Mouse (Mus musculus) retina, embryonic 14.5 days (tissue): ENCODE results near the gene Olfr1134.
"Not testable (repeated sequence)": the region's sequence is repeated elsewhere in the genome, so short reads cannot be mapped to it uniquely, and the experiment has no call there.

Source experiments
- DNase-seq: peaks from one replicate; pipeline ENCODE4 v3.0.0-alpha.2; 2015; ENCODE audit warnings: low spot score

Olfr1134 gene

GRCm38 (mm10) chr2:87658360-87658759 is at the start of gene Olfr1134:
Gene Olfr1134 (minus strand): TSS chr2:87658460.
- DNase-seq, result no peak

- no peak for DNase-seq
These were observed 35.6 kb upstream of the Olfr1134 start, which contains the start of gene Olfr1136 for GRCm38 (mm10) chr2:87693847-87694246. Gene Olfr1136 (minus strand): TSS chr2:87693947.

GRCm38 (mm10) chr2:87673564-87673963 is 15.3 kb upstream of the Olfr1134 start, which contains the start of gene Olfr1135:
Gene Olfr1135 (minus strand): TSS chr2:87673664.
- DNase-seq, result no peak

- DNase-seq, result no peak
These were observed 11.0 kb downstream of the Olfr1134 start, which contains the start of gene Olfr1133 for GRCm38 (mm10) chr2:87647274-87647673. Gene Olfr1133 (minus strand): TSS chr2:87647374.

- no peak for DNase-seq
These were observed 15.8 kb downstream of the Olfr1134 start for GRCm38 (mm10) chr2:87642441-87642840.

GRCm38 (mm10) chr2:87637435-87637834 is 20.8 kb downstream of the Olfr1134 start, which contains the start of gene Olfr1132:
Gene Olfr1132 (minus strand): TSS chr2:87637535.
- no peak for DNase-seq

GRCm38 (mm10) chr2:87626804-87627203 is 31.5 kb downstream of the Olfr1134 start, which contains the start of gene Olfr1131:
Gene Olfr1131 (plus strand): TSS chr2:87627104.
- DNase-seq, result no peak

GRCm38 (mm10) chr2:87605912-87606311 is 52.3 kb downstream of the Olfr1134 start, which contains the start of gene Olfr1130:
Gene Olfr1130 (plus strand): TSS chr2:87606212.
- DNase-seq, result not testable (repeated sequence)
